Comparison of ENCODE assay signal across 26 mouse cellular contexts in the genomic region with DNA sequence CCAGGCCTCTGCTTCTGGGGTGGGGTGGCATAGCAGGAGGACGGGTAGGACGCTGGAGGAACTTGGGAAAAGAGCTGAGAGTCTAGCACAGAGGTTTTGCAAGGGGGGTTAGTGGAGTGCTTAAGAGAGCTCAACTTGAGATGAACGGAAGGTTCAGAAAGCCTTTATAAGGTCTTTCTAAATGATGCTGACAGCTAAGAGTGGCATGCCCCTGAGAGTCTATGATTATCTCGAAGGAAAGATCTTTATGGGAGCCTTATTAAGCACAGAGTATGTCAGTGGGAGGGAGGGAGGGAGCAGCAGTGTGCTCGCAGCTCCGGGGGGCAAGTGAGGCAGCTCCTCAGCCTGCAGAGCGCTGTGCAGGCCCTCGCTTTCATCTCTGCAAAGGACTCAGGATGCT. TPM values are rescaled to one million over a fixed set of nuclear protein-coding genes. Genes with fewer than 3 reads are reported as not detected.
DNase-seq lines count a peak whose midpoint lies in the region; ATAC-seq and TF ChIP-seq lines count a peak whose summit lies in the region.
"Had no signal": no experiment of that assay in that cellular context is flagged by ENCODE, and none has a peak within 500 bp of the region (broad histone marks: within the 10 kb centered on the region; RNA-seq: fewer than 3 reads in every experiment).

No protein-coding gene starts in this region.

- 21% methylated on average over 8 of the region's 8 CpGs for WGBS in forebrain, embryonic 10.5 days
- 16% methylated on average over 8 of the region's 8 CpGs for WGBS in forebrain, embryonic 12.5 days
- WGBS in heart, embryonic 11.5 days (ENCODE audit: insufficient replicate concordance): 22% methylated on average over 8 of the region's 8 CpGs
- 11% methylated on average over 8 of the region's 8 CpGs for WGBS in midbrain, embryonic 11.5 days
- WGBS in midbrain, embryonic 14.5 days: 20% methylated on average over 8 of the region's 8 CpGs
- WGBS in midbrain, postnatal 0 days: 15% methylated on average over 8 of the region's 8 CpGs

- no peak overlapping the region for H3K4me2 ChIP-seq in forebrain, embryonic 12.5 days
- H3K4me2 ChIP-seq in heart, embryonic 11.5 days: no peak overlapping the region
- H3K4me2 ChIP-seq in midbrain, embryonic 11.5 days: no peak overlapping the region
- no peak overlapping the region for H3K4me2 ChIP-seq in midbrain, embryonic 14.5 days (ENCODE audit: low read length)
- no peak overlapping the region for H3K4me2 ChIP-seq in midbrain, postnatal 0 days (ENCODE audit: low read depth, low read length, poor library complexity, severe bottlenecking)
- H3K4me2 ChIP-seq: embryonic facial prominence, embryonic 13.5 days; hindbrain, embryonic 13.5 days; liver, embryonic 12.5 days had no signal

- 0 out of 2 replicates have a peak overlapping the region, but pooled peaks have one; percentile 30 for H3K27ac ChIP-seq in forebrain, embryonic 10.5 days
- H3K27ac ChIP-seq in forebrain, embryonic 12.5 days: no peak overlapping the region
- H3K27ac ChIP-seq in heart, embryonic 11.5 days (ENCODE audit: low read depth, low read length): no peak overlapping the region
- no peak overlapping the region for H3K27ac ChIP-seq in midbrain, embryonic 11.5 days (ENCODE audit: low read depth, low read length)
- no peak overlapping the region for H3K27ac ChIP-seq in midbrain, embryonic 14.5 days (replicated peaks; ENCODE audit: low read depth, low read length)
- H3K27ac ChIP-seq in midbrain, postnatal 0 days (ENCODE audit: low read depth, low read length): 0 out of 2 replicates have a peak overlapping the region, but pooled peaks have one; percentile 12
- H3K27ac ChIP-seq: embryonic facial prominence, embryonic 13.5 days; hindbrain, embryonic 13.5 days; liver, embryonic 12.5 days had no signal

- H3K9me3 ChIP-seq in forebrain, embryonic 10.5 days: no peaks in the 10 kb centered on the region
- H3K9me3 ChIP-seq in forebrain, embryonic 12.5 days: no peaks in the 10 kb centered on the region
- no peaks in the 10 kb centered on the region for H3K9me3 ChIP-seq in heart, embryonic 11.5 days (replicated peaks; ENCODE audit: control insufficient read depth, low read length)
- no peaks in the 10 kb centered on the region for H3K9me3 ChIP-seq in midbrain, embryonic 11.5 days (ENCODE audit: control insufficient read depth, low read length)
- H3K9me3 ChIP-seq in midbrain, embryonic 14.5 days (ENCODE audit: control insufficient read depth, low read length): no peaks in the 10 kb centered on the region
- no peaks in the 10 kb centered on the region for H3K9me3 ChIP-seq in midbrain, postnatal 0 days (ENCODE audit: low read length)
- H3K9me3 ChIP-seq: embryonic facial prominence, embryonic 13.5 days; hindbrain, embryonic 13.5 days; liver, embryonic 12.5 days had no signal

- H3K4me1 ChIP-seq in forebrain, embryonic 10.5 days: peaks cover 61% of the 10 kb centered on the region
- peaks cover 69% of the 10 kb centered on the region for H3K4me1 ChIP-seq in forebrain, embryonic 12.5 days
- peaks cover 30% of the 10 kb centered on the region for H3K4me1 ChIP-seq in heart, embryonic 11.5 days (ENCODE audit: control insufficient read depth, insufficient read depth, low read length)
- peaks cover 15% of the 10 kb centered on the region for H3K4me1 ChIP-seq in midbrain, embryonic 11.5 days (ENCODE audit: control insufficient read depth, insufficient read depth, low read length)
- H3K4me1 ChIP-seq in midbrain, embryonic 14.5 days (ENCODE audit: control insufficient read depth, insufficient read depth, low read length): peaks cover 63% of the 10 kb centered on the region
- peaks cover 44% of the 10 kb centered on the region for H3K4me1 ChIP-seq in midbrain, postnatal 0 days (ENCODE audit: insufficient read depth, low read length)
- H3K4me1 ChIP-seq: liver, embryonic 12.5 days had no signal

- no peak for TF ChIP-seq CTCF in midbrain, postnatal 0 days (IDR thresholded peaks at IDR 0.05)

- H3K36me3 ChIP-seq in forebrain, embryonic 10.5 days (replicated peaks): no peaks in the 10 kb centered on the region
- H3K36me3 ChIP-seq in forebrain, embryonic 12.5 days (replicated peaks): no peaks in the 10 kb centered on the region
- H3K36me3 ChIP-seq in heart, embryonic 11.5 days (ENCODE audit: control insufficient read depth, insufficient read depth, low read length): no peaks in the 10 kb centered on the region
- no peaks in the 10 kb centered on the region for H3K36me3 ChIP-seq in midbrain, embryonic 11.5 days (ENCODE audit: control insufficient read depth, insufficient read depth, low read length)
- 0 out of 2 replicates have a peak, but pooled peaks cover 3% of the 10 kb centered on the region for H3K36me3 ChIP-seq in midbrain, embryonic 14.5 days (ENCODE audit: control insufficient read depth, insufficient read depth, low read length)
- peaks cover 8% of the 10 kb centered on the region; the same call in 1 of the 2 replicates for H3K36me3 ChIP-seq in midbrain, postnatal 0 days (ENCODE audit: insufficient read depth, low read length)
- H3K36me3 ChIP-seq: embryonic facial prominence, embryonic 13.5 days; liver, embryonic 12.5 days had no signal

- H3K27me3 ChIP-seq in forebrain, embryonic 10.5 days (ENCODE audit: poor library complexity, severe bottlenecking): peaks cover 45% of the 10 kb centered on the region
- H3K27me3 ChIP-seq in forebrain, embryonic 12.5 days: no peaks in the 10 kb centered on the region
- no peaks in the 10 kb centered on the region for H3K27me3 ChIP-seq in heart, embryonic 11.5 days (ENCODE audit: control insufficient read depth, insufficient read depth, low read length)
- peaks cover 4% of the 10 kb centered on the region; the same call in 1 of the 2 replicates for H3K27me3 ChIP-seq in midbrain, embryonic 11.5 days (ENCODE audit: control insufficient read depth, insufficient read depth, low read length)
- H3K27me3 ChIP-seq in midbrain, embryonic 14.5 days (ENCODE audit: control insufficient read depth, insufficient read depth, low read length): no peaks in the 10 kb centered on the region
- no peaks in the 10 kb centered on the region for H3K27me3 ChIP-seq in midbrain, postnatal 0 days (ENCODE audit: insufficient read depth, low read length)
- H3K27me3 ChIP-seq: CH12.LX; embryonic facial prominence, embryonic 13.5 days; hindbrain, embryonic 13.5 days; liver, embryonic 12.5 days had no signal

- no peak for DNase-seq in forebrain, embryonic 10.5 days (ENCODE audit: extremely low spot score, low spot score)
- no peak for DNase-seq in heart, postnatal 14 days
- peak; percentile 79 for DNase-seq in midbrain, embryonic 11.5 days (ENCODE audit: low spot score, missing footprints)
- no peak for DNase-seq in midbrain, embryonic 14.5 days
- DNase-seq in midbrain, postnatal 0 days (ENCODE audit: low spot score): no peak
- DNase-seq in c-Kit-positive CD71-positive TER-119-positive erythroid progenitor cells, embryonic 14.5 days (ENCODE audit: low spot score): no peak
- DNase-seq: adrenal gland, adult 8-10 months; cerebellum, adult 11-12 months; cerebellum, adult 9-11 months; embryo, embryonic 11 days; gastrocnemius, postnatal 10 days; heart, postnatal 36 days; kidney, adult 9 months; kidney, postnatal 10 days; left cerebral cortex, postnatal 4 days; liver, postnatal 0 days; lung, postnatal 36 days; thymus, postnatal 4 days had no signal

- H3K9ac ChIP-seq in forebrain, embryonic 12.5 days: no peak overlapping the region
- no peak overlapping the region for H3K9ac ChIP-seq in heart, embryonic 11.5 days (ENCODE audit: low read depth, low read length)
- H3K9ac ChIP-seq in midbrain, embryonic 11.5 days (ENCODE audit: low read length): no peak overlapping the region
- H3K9ac ChIP-seq in midbrain, embryonic 14.5 days (replicated peaks; ENCODE audit: low read length): no peak overlapping the region
- H3K9ac ChIP-seq in midbrain, postnatal 0 days (replicated peaks; ENCODE audit: low read length, poor library complexity, severe bottlenecking): no peak overlapping the region
- H3K9ac ChIP-seq: embryonic facial prominence, embryonic 13.5 days; hindbrain, embryonic 13.5 days; liver, embryonic 12.5 days; liver, postnatal 0 days had no signal

- intact Hi-C loops in heart, postnatal 14 days (cut with DNase I): no loop called here

- no peak for ATAC-seq in forebrain, embryonic 12.5 days (ENCODE audit: low FRiP score)
- 0 out of 2 replicates have a peak, but pooled peaks have one; percentile 8 for ATAC-seq in heart, embryonic 11.5 days (replicated peaks; ENCODE audit: insufficient number of reproducible peaks, low FRiP score, low TSS enrichment)
- ATAC-seq in midbrain, embryonic 11.5 days (ENCODE audit: low FRiP score): 0 out of 2 replicates have a peak, but pooled peaks have one; percentile 2
- ATAC-seq in midbrain, embryonic 14.5 days (ENCODE audit: low FRiP score, low TSS enrichment): no peak
- ATAC-seq in midbrain, postnatal 0 days (ENCODE audit: low FRiP score): no peak
- ATAC-seq: intestine, embryonic 16.5 days; liver, embryonic 12.5 days; liver, postnatal 0 days had no signal

- H3K4me3 ChIP-seq in forebrain, embryonic 10.5 days: no peak overlapping the region
- H3K4me3 ChIP-seq in forebrain, embryonic 12.5 days (replicated peaks): no peak overlapping the region
- no peak overlapping the region for H3K4me3 ChIP-seq in heart, embryonic 11.5 days (ENCODE audit: low read depth, low read length)
- no peak overlapping the region for H3K4me3 ChIP-seq in midbrain, embryonic 11.5 days (ENCODE audit: low read depth, low read length)
- no peak overlapping the region for H3K4me3 ChIP-seq in midbrain, embryonic 14.5 days (replicated peaks; ENCODE audit: low read depth, low read length)
- no peak overlapping the region for H3K4me3 ChIP-seq in midbrain, postnatal 0 days (ENCODE audit: low read depth, low read length)
- H3K4me3 ChIP-seq: embryonic facial prominence, embryonic 13.5 days; hindbrain, embryonic 13.5 days; liver, embryonic 12.5 days had no signal

RNA-seq across cellular contexts. Expression of gene Gnao1, which starts 29.3 kb away (rescaled TPM):
- 13.0 and 16.0 TPM in 2 replicates for polyA plus RNA-seq in forebrain, embryonic 10.5 days (2016; fragmentation: Nextera tagmentation; extraction: Ambion mirVana)
- polyA plus RNA-seq in forebrain, embryonic 12.5 days (2016; fragmentation: Nextera tagmentation; extraction: Ambion mirVana): 84.5 and 89.7 TPM in 2 replicates
- 13.9 and 15.5 TPM in 2 replicates for polyA plus RNA-seq in heart, embryonic 11.5 days (2014; fragmentation: Nextera tagmentation; extraction: Ambion mirVana)
- 10 to 100 TPM; 20.0 to 26.8 TPM for total RNA-seq in heart, postnatal 14 days (2021)
- polyA plus RNA-seq in midbrain, embryonic 11.5 days (2014; fragmentation: Nextera tagmentation; extraction: Ambion mirVana): 32.1 and 35.1 TPM in 2 replicates
- polyA plus RNA-seq in midbrain, embryonic 14.5 days (2014; fragmentation: Nextera tagmentation; extraction: Ambion mirVana): 179 and 213 TPM in 2 replicates
- total RNA-seq in midbrain, postnatal 0 days (2014; rRNA removed): 363 and 375 TPM in 2 replicates
- 301 and 312 TPM in 2 replicates for polyA plus RNA-seq in midbrain, postnatal 0 days (2015; fragmentation: Nextera tagmentation; extraction: Ambion mirVana)
- total RNA-seq: megakaryocyte, adult 5-6 weeks had no signal

Comparison
In these comparisons a context has a peak if more than half of its experiments do, and no peak if none do; other contexts are left out.
1. H3K27ac ChIP-seq: peak in forebrain, embryonic 10.5 days (single experiment) and midbrain, postnatal 0 days (single experiment); none in forebrain, embryonic 12.5 days (single experiment), heart, embryonic 11.5 days (single experiment), midbrain, embryonic 11.5 days (single experiment) and midbrain, embryonic 14.5 days (single experiment).
2. ATAC-seq: peak in heart, embryonic 11.5 days (single experiment) and midbrain, embryonic 11.5 days (single experiment); none in forebrain, embryonic 12.5 days (single experiment), midbrain, embryonic 14.5 days (single experiment) and midbrain, postnatal 0 days (single experiment).